Mouse (Mus musculus) gastrocnemius, postnatal 36 days (tissue): ENCODE measurements at regions not wholly inside any gene's neighbourhood (a gene's known extent, or its start where the extent isn't known, plus 50 kb on each side); places are given as distances from the start of the nearest gene placed in this dataset.

Experiments used
- DNase-seq, 2 experiments: peaks; one replicate each; pipeline ENCODE4 v3.0.0; 2022
- intact Hi-C: fragments of 180-260 bp; cut with DNase I; formaldehyde crosslinking; loops from one replicate; pipeline ENCODE4 v1.15.1; 2025

GRCm38 (mm10) chr6:52477380-52477779, 162.8 kb downstream of the Hibadh start:
- no peak for DNase-seq
- intact Hi-C loops: no loop called here

DNA sequence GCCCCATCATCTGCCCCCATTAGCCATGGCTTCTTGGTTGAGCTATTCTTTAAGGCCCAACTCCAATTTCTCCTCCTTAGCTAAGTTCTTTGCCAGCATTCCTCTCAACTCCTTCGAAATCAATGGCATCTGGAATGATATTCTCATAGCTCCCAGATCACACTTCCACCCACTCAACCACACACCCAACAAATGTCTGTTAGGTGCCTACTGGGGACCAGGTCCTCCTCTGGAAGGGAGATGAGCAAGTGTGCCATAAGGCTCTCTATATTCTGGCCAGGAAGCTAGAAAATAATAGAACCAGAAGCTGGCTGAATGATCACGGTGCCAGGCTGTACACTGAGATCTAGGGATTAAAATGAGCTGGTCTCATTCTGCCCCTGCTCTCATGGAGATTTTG, 161.6 kb downstream of the Hibadh start:
- no peak for DNase-seq
- intact Hi-C loops: no loop called here

DNA sequence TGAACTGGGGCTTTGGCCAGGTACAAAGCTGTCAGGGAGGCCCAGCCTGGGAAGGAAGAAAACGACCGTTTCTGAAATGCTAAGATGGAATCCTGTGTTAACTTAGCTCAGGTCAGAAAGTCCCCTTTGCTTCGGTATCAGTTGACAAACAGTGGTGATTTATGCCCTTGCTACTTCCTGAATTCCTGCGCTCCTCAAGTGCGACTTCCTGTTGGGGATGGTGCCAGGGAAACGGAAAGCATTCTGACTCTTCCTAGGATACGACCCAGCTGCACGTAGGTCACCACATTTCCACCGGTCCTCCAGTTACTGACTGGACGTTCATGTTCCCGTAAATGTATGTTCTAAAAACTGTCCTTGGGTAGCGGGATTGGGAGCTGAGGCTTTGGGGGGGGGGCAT, 161.0 kb downstream of the Hibadh start:
- DNase-seq: no peak
- intact Hi-C loops: no loop called here

- intact Hi-C loops: no loop called here
- DNase-seq: no peak
Observed at GRCm38 (mm10) chr6:52481975-52482374, 158.2 kb downstream of the Hibadh start.

- intact Hi-C loops: no loop called here
- DNase-seq: no peak
Observed at GRCm38 (mm10) chr6:52486146-52486545, 154.0 kb downstream of the Hibadh start.

DNA sequence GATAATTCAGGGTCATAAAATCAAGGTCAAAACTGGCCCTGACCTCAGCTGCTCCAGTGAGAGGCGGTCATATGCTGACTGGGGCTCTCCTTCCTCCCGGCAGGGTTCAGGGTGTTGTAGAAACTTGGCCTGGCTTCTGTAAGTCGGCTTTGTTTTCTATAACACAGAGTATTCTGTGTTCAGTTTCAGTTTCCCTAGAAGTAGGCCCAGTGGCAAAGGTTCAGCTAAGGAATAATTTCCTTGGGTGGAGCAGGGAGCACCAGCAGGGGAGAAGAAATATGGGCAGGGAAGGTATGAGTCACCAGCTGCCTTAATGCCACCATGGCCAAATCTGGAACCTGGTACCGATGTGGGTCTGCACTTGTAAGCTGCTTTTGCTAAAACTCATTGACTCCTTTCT, 153.5 kb downstream of the Hibadh start:
- DNase-seq: no peak
- intact Hi-C loops: no loop called here

DNA sequence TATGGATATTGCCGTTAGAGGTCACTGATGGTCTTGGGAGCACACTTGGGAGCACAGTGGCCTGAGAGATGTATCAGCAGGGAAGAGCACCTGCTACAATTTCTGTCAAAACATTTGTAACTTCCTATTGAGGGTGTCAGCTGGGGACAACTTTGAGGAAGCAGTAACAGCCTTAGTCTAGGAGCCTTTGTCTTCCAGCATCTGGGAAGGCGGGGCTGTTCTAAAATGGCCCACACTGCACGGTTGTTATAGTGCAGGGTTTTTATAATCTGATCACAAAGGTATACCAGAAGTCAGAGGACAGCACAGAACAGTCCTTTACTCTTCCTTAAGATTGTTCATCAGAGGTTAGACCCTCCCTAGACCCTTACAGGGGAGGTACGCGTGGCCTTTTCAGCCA, 152.3 kb downstream of the Hibadh start:
- no peak for DNase-seq
- intact Hi-C loops: no loop called here

DNA sequence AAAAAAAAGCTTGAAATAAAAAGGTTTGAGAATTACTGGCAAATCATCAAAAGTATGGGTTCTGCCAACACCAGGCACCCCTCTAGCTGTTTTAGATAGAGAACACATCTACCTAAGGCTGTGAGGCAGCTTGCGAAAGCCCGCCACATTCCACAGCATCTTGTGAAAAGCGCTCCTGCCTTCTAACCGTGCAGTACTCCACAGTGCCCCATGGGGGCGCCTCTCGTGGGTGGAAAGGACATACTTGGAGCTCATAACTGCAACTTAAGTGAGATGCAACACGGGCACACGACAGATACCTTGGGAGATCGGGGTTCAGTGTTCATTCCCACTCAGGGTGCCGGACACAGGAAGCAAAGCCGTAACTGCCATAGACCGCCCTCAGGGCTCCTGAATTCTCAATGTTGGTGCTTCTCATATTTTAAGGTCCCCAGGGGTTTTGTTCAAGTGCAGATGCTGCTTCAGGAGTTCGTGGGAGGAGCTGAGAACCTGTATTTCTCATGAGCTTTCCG, 149.9 kb downstream of the Hibadh start:
- DNase-seq: no peak
- intact Hi-C loops: no loop called here

DNA sequence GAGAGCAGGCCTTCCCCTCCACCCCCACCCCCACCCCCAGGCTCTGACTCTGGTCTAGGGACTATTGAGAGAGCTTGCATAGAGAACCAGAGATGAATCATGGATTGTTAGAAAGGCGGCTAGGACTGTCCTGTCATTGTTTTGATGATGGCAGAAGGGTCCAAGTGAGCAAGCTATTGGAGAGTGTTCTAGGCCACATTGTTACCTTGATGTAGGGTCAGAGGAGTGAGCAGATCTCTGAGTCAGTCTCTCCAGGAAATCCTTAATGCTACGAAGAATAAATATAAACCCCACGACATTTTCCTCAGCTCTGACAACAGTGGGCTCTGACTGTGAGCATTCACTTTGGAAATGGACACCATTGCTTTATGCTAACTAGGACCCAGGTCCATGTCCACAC, 144.9 kb downstream of the Hibadh start:
- intact Hi-C loops: no loop called here
- no peak for DNase-seq

GRCm38 (mm10) chr6:52495855-52496254, 144.3 kb downstream of the Hibadh start:
- intact Hi-C loops: no loop called here
- DNase-seq: no peak
